Mouse (Mus musculus) heart, embryonic 15.5 days (tissue): ENCODE measurements around the gene Mb21d2. TPM values are rescaled to one million over a fixed set of nuclear protein-coding genes. Genes with fewer than 3 reads are reported as not detected.

ENCODE experiments used
- ATAC-seq: fragments of 200-750 bp; cut with Nextera tagmentation; replicated peaks from 2 replicates; pipeline ENCODE4 v1.8.0; 2017; ENCODE audit warnings: low read depth, moderate TSS enrichment; ENCODE audit not compliant: insufficient number of reproducible peaks, insufficient read depth, low FRiP score
- H3K27ac ChIP-seq: fragments of 300-500 bp; sonication (generic); 2 replicates; pipeline ENCODE4 v1.5.1; 2015; ENCODE audit warnings: mild to moderate bottlenecking, inconsistent platforms
- H3K27me3 ChIP-seq: fragments of 300-500 bp; sonication (generic); 2 replicates; pipeline ENCODE4 v1.6.1; 2015; ENCODE audit warnings: inconsistent platforms
- H3K36me3 ChIP-seq: fragments of 300-500 bp; sonication (generic); 2 replicates; pipeline ENCODE4 v1.6.1; 2015; ENCODE audit warnings: mild to moderate bottlenecking, inconsistent platforms
- H3K4me1 ChIP-seq: fragments of 300-500 bp; sonication (generic); replicated peaks from 2 replicates; pipeline ENCODE4 v1.6.1; 2015; ENCODE audit warnings: inconsistent platforms
- H3K4me2 ChIP-seq: fragments of 300-500 bp; sonication (generic); 2 replicates; pipeline ENCODE4 v1.6.1; 2015; ENCODE audit warnings: inconsistent platforms, mild to moderate bottlenecking, moderate library complexity
- H3K4me3 ChIP-seq: fragments of 300-500 bp; sonication (generic); 2 replicates; pipeline ENCODE4 v1.5.1; 2015; ENCODE audit warnings: mild to moderate bottlenecking, inconsistent platforms
- H3K9ac ChIP-seq: fragments of 300-500 bp; sonication (generic); 2 replicates; pipeline ENCODE4 v1.6.1; 2015; ENCODE audit warnings: mild to moderate bottlenecking, inconsistent platforms
- H3K9me3 ChIP-seq: fragments of 300-500 bp; sonication (generic); replicated peaks from 2 replicates; pipeline ENCODE4 v1.6.1; 2016; ENCODE audit warnings: inconsistent platforms
- WGBS: fragments of 180-500 bp; shearing (Covaris S2); methylation state at CpG from one replicate; pipeline ENCODE4 v1.1.7; 2015; ENCODE audit warnings: mixed read lengths; 5-methylcytosine and 5-hydroxymethylcytosine counted together
- polyA plus RNA-seq: library from polyadenylated mRNA; unstranded; fragments of >200 nt; fragmentation: Nextera tagmentation; extraction: Ambion mirVana; gene quantifications from 2 replicates; pipeline ENCODE4 v1.2.1, GENCODE M21; 2015

Mb21d2 gene
- polyA plus RNA-seq, 1 experiment from 2014 or later, result 3.2 TPM

GRCm38 (mm10) chr16:28829263-28829955 is 100.1 kb downstream of the Mb21d2 start:
- Histone ChIP-seq H3K4me2 (no peak overlapping the region), H3K9me3 (no peaks in the 10 kb centered on the region), H3K36me3 (peaks cover 6% of the 10 kb centered on the region), H3K27ac (no peak overlapping the region), H3K9ac (no peak overlapping the region), H3K27me3 (no peaks in the 10 kb centered on the region), H3K4me1 (peaks cover 11% of the 10 kb centered on the region; the same call in 1 of the 2 replicates), H3K4me3 (no peak overlapping the region)
- no peak for ATAC-seq
- WGBS, result 75% methylated on average over 10 of the region's 10 CpGs

- ATAC-seq, result no peak
- no peaks in the 10 kb centered on the region for H3K27me3 ChIP-seq
- H3K9ac ChIP-seq, result no peak overlapping the region
- H3K9me3 ChIP-seq, result no peaks in the 10 kb centered on the region
- H3K4me3 ChIP-seq, result no peak overlapping the region
- peaks cover 6% of the 10 kb centered on the region for H3K36me3 ChIP-seq
- H3K27ac ChIP-seq, result no peak overlapping the region
- H3K4me2 ChIP-seq, result no peak overlapping the region
- 90% methylated on average over 8 of the region's 8 CpGs for WGBS
- H3K4me1 ChIP-seq, result no peaks in the 10 kb centered on the region
Measured at GRCm38 (mm10) chr16:28824781-28825180, 104.7 kb downstream of the Mb21d2 start.

- Histone ChIP-seq H3K36me3 (no peaks in the 10 kb centered on the region), H3K9ac (no peak overlapping the region), H3K4me3 (no peak overlapping the region), H3K4me1 (no peaks in the 10 kb centered on the region), H3K9me3 (no peaks in the 10 kb centered on the region), H3K27ac (no peak overlapping the region), H3K4me2 (no peak overlapping the region), H3K27me3 (no peaks in the 10 kb centered on the region)
- 78% methylated on average over 6 of the region's 6 CpGs for WGBS
- no peak for ATAC-seq
Measured at GRCm38 (mm10) chr16:28821774-28822173, 107.7 kb downstream of the Mb21d2 start.

GRCm38 (mm10) chr16:28818749-28819285 is 110.7 kb downstream of the Mb21d2 start:
- ATAC-seq, result no peak
- Histone ChIP-seq H3K9ac (no peak overlapping the region), H3K4me1 (no peaks in the 10 kb centered on the region), H3K4me3 (no peak overlapping the region), H3K27me3 (no peaks in the 10 kb centered on the region), H3K36me3 (no peaks in the 10 kb centered on the region), H3K27ac (no peak overlapping the region), H3K4me2 (no peak overlapping the region), H3K9me3 (no peaks in the 10 kb centered on the region)
- 68% methylated on average over 5 of the region's 5 CpGs for WGBS

- Histone ChIP-seq H3K27ac (no peak overlapping the region), H3K9ac (no peak overlapping the region), H3K36me3 (no peaks in the 10 kb centered on the region), H3K27me3 (no peaks in the 10 kb centered on the region), H3K4me2 (no peak overlapping the region), H3K4me3 (no peak overlapping the region), H3K9me3 (no peaks in the 10 kb centered on the region), H3K4me1 (no peaks in the 10 kb centered on the region)
- no peak for ATAC-seq
- WGBS, result 76% methylated on average over 1 of the region's 1 CpGs
Measured at GRCm38 (mm10) chr16:28813290-28813689, 116.2 kb downstream of the Mb21d2 start.

- no peaks in the 10 kb centered on the region for H3K9me3 ChIP-seq
Measured at GRCm38 (mm10) chr16:28809089-28809488, 120.4 kb downstream of the Mb21d2 start.

GRCm38 (mm10) chr16:28793115-28793514 is 136.4 kb downstream of the Mb21d2 start:
- Histone ChIP-seq H3K36me3 (no peaks in the 10 kb centered on the region), H3K9me3 (no peaks in the 10 kb centered on the region), H3K4me1 (no peaks in the 10 kb centered on the region), H3K9ac (no peak overlapping the region), H3K4me2 (no peak overlapping the region), H3K27ac (no peak overlapping the region), H3K27me3 (no peaks in the 10 kb centered on the region), H3K4me3 (no peak overlapping the region)
- no peak for ATAC-seq
- WGBS, result 6% methylated on average over 4 of the region's 4 CpGs

More at GRCm38 (mm10) chr16:28809089-28809488, 120.4 kb downstream of the Mb21d2 start:
- 21% methylated on average over 1 of the region's 1 CpGs for WGBS
- H3K9ac ChIP-seq, result no peak overlapping the region
- H3K36me3 ChIP-seq, result no peaks in the 10 kb centered on the region
- H3K4me1 ChIP-seq, result no peaks in the 10 kb centered on the region
- H3K27me3 ChIP-seq, result no peaks in the 10 kb centered on the region
- no peak for ATAC-seq
- H3K4me2 ChIP-seq, result no peak overlapping the region
- H3K4me3 ChIP-seq, result no peak overlapping the region
- H3K27ac ChIP-seq, result no peak overlapping the region

Other genes starting within 250 kb of the Mb21d2 start
- 21.2 and 21.6 TPM in 2 replicates for gene Fgf12, start 176.6 kb downstream of the Mb21d2 start, polyA plus RNA-seq